Mouse (Mus musculus): ENCODE results near the gene Ftsj3.

- no peak for TF ChIP-seq GATA1 (IDR thresholded peaks at IDR 0.05; ENCODE audit: borderline replicate concordance, low read length)
- TF ChIP-seq CTCF (IDR thresholded peaks at IDR 0.05; ENCODE audit: low read depth, low read length) = no peak
- TF ChIP-seq GATA2 (IDR thresholded peaks at IDR 0.05; ENCODE audit: borderline replicate concordance, low read depth, low read length) = no peak
These were observed 1.1 kb downstream of the Ftsj3 start for GRCm38 (mm10) chr11:106254767-106255166.
